Mouse (Mus musculus): ENCODE results near the gene Rhobtb1.

- TF ChIP-seq POLR2A (IDR thresholded peaks at IDR 0.05; ENCODE audit: insufficient read length, low read depth) (no peak), USF1 (IDR thresholded peaks at IDR 0.05; ENCODE audit: low read depth) (no peak), MYOD1 (IDR thresholded peaks at IDR 0.05; ENCODE audit: control insufficient read depth in 1 of 3, insufficient read length in 2 of 3, low read depth in 2 of 3) (no peak), SRF (IDR thresholded peaks at IDR 0.05; ENCODE audit: control insufficient read depth, insufficient read length, low read depth) (no peak), CEBPB (IDR thresholded peaks at IDR 0.05; ENCODE audit: insufficient read depth, poor library complexity, severe bottlenecking) (no peak), MAX (IDR thresholded peaks at IDR 0.05; ENCODE audit: low read depth) (no peak), POLR2AphosphoS2 (IDR thresholded peaks at IDR 0.05; ENCODE audit: insufficient read length, low read depth) (no peak), TCF12 (IDR thresholded peaks at IDR 0.05; ENCODE audit: insufficient read depth, poor library complexity, severe bottlenecking) (no peak), MYOG (IDR thresholded peaks at IDR 0.05; ENCODE audit: control insufficient read depth in 1 of 3, insufficient read depth in 1 of 3, insufficient read length in 2 of 3, low read depth in 2 of 3) (no peak), TCF3 (IDR thresholded peaks at IDR 0.05; ENCODE audit: insufficient read length, low read depth) (no peak)
Measured at GRCm38 (mm10) chr10:69245906-69246668, 94.9 kb downstream of the Rhobtb1 start.
